Mouse (Mus musculus) embryonic facial prominence, embryonic 12.5 days (tissue): Measurements from ENCODE around the gene Comt. TPM values are rescaled to one million over a fixed set of nuclear protein-coding genes. Genes with fewer than 3 reads are reported as not detected.

Experiments used
- ATAC-seq: fragments of 200-750 bp; cut with Nextera tagmentation; 2 replicates; pipeline ENCODE4 v1.8.0; 2017; ENCODE audit not compliant: insufficient number of reproducible peaks, insufficient read depth, low FRiP score, low TSS enrichment
- H3K27ac ChIP-seq: fragments of 300-500 bp; sonication (generic); 2 replicates; pipeline ENCODE4 v1.5.1; 2016; ENCODE audit warnings: mild to moderate bottlenecking
- H3K27me3 ChIP-seq: fragments of 300-500 bp; sonication (generic); 2 replicates; pipeline ENCODE4 v1.6.1; 2016; ENCODE audit warnings: mild to moderate bottlenecking, moderate library complexity
- H3K36me3 ChIP-seq: fragments of 300-500 bp; sonication (generic); 2 replicates; pipeline ENCODE4 v1.6.1; 2016; ENCODE audit warnings: mild to moderate bottlenecking
- H3K4me1 ChIP-seq: fragments of 300-500 bp; sonication (generic); 2 replicates; pipeline ENCODE4 v1.6.1; 2016
- H3K4me2 ChIP-seq: fragments of 300-500 bp; sonication (generic); replicated peaks from 2 replicates; pipeline ENCODE4 v1.6.1; 2016; ENCODE audit warnings: mild to moderate bottlenecking, moderate library complexity
- H3K4me3 ChIP-seq: fragments of 300-500 bp; sonication (generic); 2 replicates; pipeline ENCODE4 v1.5.1; 2016; ENCODE audit warnings: mild to moderate bottlenecking
- H3K9ac ChIP-seq: fragments of 300-500 bp; sonication (generic); 2 replicates; pipeline ENCODE4 v1.6.1; 2016; ENCODE audit warnings: mild to moderate bottlenecking, moderate library complexity
- H3K9me3 ChIP-seq: fragments of 300-500 bp; sonication (generic); 2 replicates; pipeline ENCODE4 v1.6.1; 2016; ENCODE audit warnings: mild to moderate bottlenecking, moderate library complexity
- WGBS: fragments of 180-500 bp; shearing (Covaris S2); methylation state at CpG from one replicate; pipeline ENCODE4 v1.1.7; 2016; 5-methylcytosine and 5-hydroxymethylcytosine counted together
- polyA plus RNA-seq: library from polyadenylated mRNA; unstranded; fragments of >200 nt; fragmentation: Nextera tagmentation; extraction: Ambion mirVana; gene quantifications from 2 replicates; pipeline ENCODE4 v1.2.1, GENCODE M21; 2016

Gene Comt
- polyA plus RNA-seq, 1 experiment from 2014 or later = 56.1 TPM

GRCm38 (mm10) chr16:18409776-18410175, 16.9 kb downstream of the Comt start:
- H3K36me3 ChIP-seq = peaks cover 43% of the 10 kb centered on the region
- 69% methylated on average over 4 of the region's 4 CpGs for WGBS
- H3K4me3 ChIP-seq = no peak overlapping the region
- H3K9me3 ChIP-seq = no peaks in the 10 kb centered on the region
- no peak overlapping the region for H3K27ac ChIP-seq
- H3K4me2 ChIP-seq = no peak overlapping the region
- H3K27me3 ChIP-seq = no peaks in the 10 kb centered on the region
- ATAC-seq = no peak
- H3K4me1 ChIP-seq = no peaks in the 10 kb centered on the region
- no peak overlapping the region for H3K9ac ChIP-seq

- no peak overlapping the region for H3K27ac ChIP-seq
- WGBS = 83% methylated on average over 7 of the region's 7 CpGs
- no peaks in the 10 kb centered on the region for H3K27me3 ChIP-seq
- no peak overlapping the region for H3K4me2 ChIP-seq
- no peaks in the 10 kb centered on the region for H3K9me3 ChIP-seq
- no peaks in the 10 kb centered on the region for H3K4me1 ChIP-seq
- ATAC-seq = no peak
- H3K9ac ChIP-seq = no peak overlapping the region
- peaks cover 50% of the 10 kb centered on the region for H3K36me3 ChIP-seq
- H3K4me3 ChIP-seq = no peak overlapping the region
Measured at GRCm38 (mm10) chr16:18407912-18408311, 18.7 kb downstream of the Comt start.

- H3K27me3 ChIP-seq = no peaks in the 10 kb centered on the region
- H3K27ac ChIP-seq = no peak overlapping the region
- no peak overlapping the region for H3K4me3 ChIP-seq
- H3K9me3 ChIP-seq = no peaks in the 10 kb centered on the region
- no peaks in the 10 kb centered on the region for H3K4me1 ChIP-seq
- no peak overlapping the region for H3K9ac ChIP-seq
- no peak for ATAC-seq
- H3K36me3 ChIP-seq = peaks cover 61% of the 10 kb centered on the region
- H3K4me2 ChIP-seq = no peak overlapping the region
- WGBS = 14% methylated on average over 2 of the region's 2 CpGs
Measured at GRCm38 (mm10) chr16:18406293-18406692, 20.4 kb downstream of the Comt start.

GRCm38 (mm10) chr16:18405876-18406275, 20.8 kb downstream of the Comt start:
- Histone ChIP-seq H3K27ac (peak overlapping the region; percentile 41), H3K36me3 (peaks cover 57% of the 10 kb centered on the region), H3K9me3 (no peaks in the 10 kb centered on the region), H3K4me2 (no peak overlapping the region), H3K27me3 (no peaks in the 10 kb centered on the region), H3K4me3 (no peak overlapping the region), H3K9ac (no peak overlapping the region), H3K4me1 (peaks cover 2% of the 10 kb centered on the region)
- 69% methylated on average over 2 of the region's 2 CpGs for WGBS
- no peak for ATAC-seq

- Histone ChIP-seq H3K9ac (no peak overlapping the region), H3K36me3 (peaks cover 55% of the 10 kb centered on the region), H3K4me3 (no peak overlapping the region), H3K4me2 (no peak overlapping the region), H3K4me1 (peaks cover 8% of the 10 kb centered on the region), H3K27me3 (no peaks in the 10 kb centered on the region), H3K27ac (peak overlapping the region; percentile 41; the same call in 1 of the 2 replicates), H3K9me3 (no peaks in the 10 kb centered on the region)
- no peak for ATAC-seq
- 89% methylated on average over 13 of the region's 13 CpGs for WGBS
Measured at GRCm38 (mm10) chr16:18405091-18405854, 21.4 kb downstream of the Comt start.

GRCm38 (mm10) chr16:18403285-18403684, 23.4 kb downstream of the Comt start:
- H3K9me3 ChIP-seq = no peaks in the 10 kb centered on the region
- WGBS = 94% methylated on average over 12 of the region's 12 CpGs
- H3K9ac ChIP-seq = no peak overlapping the region
- no peaks in the 10 kb centered on the region for H3K27me3 ChIP-seq
- no peak for ATAC-seq
- H3K4me3 ChIP-seq = no peak overlapping the region
- H3K27ac ChIP-seq = no peak overlapping the region
- peaks cover 74% of the 10 kb centered on the region for H3K36me3 ChIP-seq
- peaks cover 10% of the 10 kb centered on the region for H3K4me1 ChIP-seq
- H3K4me2 ChIP-seq = no peak overlapping the region

GRCm38 (mm10) chr16:18400472-18401216, 26.0 kb downstream of the Comt start:
- H3K4me1 ChIP-seq = peaks cover 18% of the 10 kb centered on the region
- peak; percentile 79 for ATAC-seq
- peaks cover 85% of the 10 kb centered on the region for H3K36me3 ChIP-seq
- no peaks in the 10 kb centered on the region for H3K27me3 ChIP-seq
- H3K4me3 ChIP-seq = no peak overlapping the region
- no peak overlapping the region for H3K4me2 ChIP-seq
- WGBS = 39% methylated on average over 7 of the region's 7 CpGs
- H3K27ac ChIP-seq = peak overlapping the region; percentile 43; the same call in 1 of the 2 replicates
- H3K9ac ChIP-seq = no peak overlapping the region
- H3K9me3 ChIP-seq = no peaks in the 10 kb centered on the region

GRCm38 (mm10) chr16:18400028-18400427, 26.6 kb downstream of the Comt start:
- no peaks in the 10 kb centered on the region for H3K9me3 ChIP-seq
- no peak overlapping the region for H3K4me2 ChIP-seq
- no peak overlapping the region for H3K4me3 ChIP-seq
- no peaks in the 10 kb centered on the region for H3K27me3 ChIP-seq
- no peak overlapping the region for H3K9ac ChIP-seq
- 66% methylated on average over 9 of the region's 9 CpGs for WGBS
- H3K27ac ChIP-seq = no peak overlapping the region
- no peak for ATAC-seq
- peaks cover 79% of the 10 kb centered on the region for H3K36me3 ChIP-seq
- H3K4me1 ChIP-seq = peaks cover 21% of the 10 kb centered on the region

GRCm38 (mm10) chr16:18396791-18397621, 29.6 kb downstream of the Comt start:
- Histone ChIP-seq H3K4me2 (no peak overlapping the region), H3K4me1 (peaks cover 40% of the 10 kb centered on the region), H3K36me3 (peaks cover 48% of the 10 kb centered on the region), H3K27ac (no peak overlapping the region), H3K9me3 (no peaks in the 10 kb centered on the region), H3K9ac (no peak overlapping the region), H3K4me3 (no peak overlapping the region), H3K27me3 (no peaks in the 10 kb centered on the region)
- no peak for ATAC-seq
- 94% methylated on average over 27 of the region's 27 CpGs for WGBS

- ATAC-seq = no peak
- no peak overlapping the region for H3K9ac ChIP-seq
- no peak overlapping the region for H3K27ac ChIP-seq
- H3K9me3 ChIP-seq = no peaks in the 10 kb centered on the region
- peaks cover 41% of the 10 kb centered on the region for H3K36me3 ChIP-seq
- peaks cover 40% of the 10 kb centered on the region for H3K4me1 ChIP-seq
- H3K27me3 ChIP-seq = no peaks in the 10 kb centered on the region
- no peak overlapping the region for H3K4me3 ChIP-seq
- no peak overlapping the region for H3K4me2 ChIP-seq
- 86% methylated on average over 2 of the region's 2 CpGs for WGBS
Measured at GRCm38 (mm10) chr16:18396201-18396600, 30.5 kb downstream of the Comt start.

GRCm38 (mm10) chr16:18395620-18396036, 31.0 kb downstream of the Comt start:
- 33% methylated on average over 6 of the region's 7 CpGs for WGBS
- H3K36me3 ChIP-seq = peaks cover 41% of the 10 kb centered on the region
- peaks cover 36% of the 10 kb centered on the region for H3K4me1 ChIP-seq
- H3K4me3 ChIP-seq = no peak overlapping the region
- H3K9me3 ChIP-seq = no peaks in the 10 kb centered on the region
- H3K27me3 ChIP-seq = no peaks in the 10 kb centered on the region
- H3K9ac ChIP-seq = 0 out of 2 replicates have a peak overlapping the region, but pooled peaks have one; percentile 0
- H3K27ac ChIP-seq = no peak overlapping the region
- no peak overlapping the region for H3K4me2 ChIP-seq
- ATAC-seq = no peak
